Comparison of ENCODE assay signal across 41 mouse cellular contexts in genomic region chr6:13255341-13255740, GRCm38 (mm10). TPM values are rescaled to one million over a fixed set of nuclear protein-coding genes. Genes with fewer than 3 reads are reported as not detected.
"Had no signal": no experiment of that assay in that cellular context is flagged by ENCODE, and none has a peak within 500 bp of the region (broad histone marks: within the 10 kb centered on the region; RNA-seq: fewer than 3 reads in every experiment).

No protein-coding gene starts in this region.

- H3K36me3 ChIP-seq: limb, embryonic 10.5 days; limb, embryonic 12.5 days; limb, embryonic 13.5 days; limb, embryonic 15.5 days; liver, embryonic 12.5 days; liver, embryonic 13.5 days; liver, embryonic 15.5 days; lung, embryonic 15.5 days; midbrain, embryonic 10.5 days; midbrain, embryonic 12.5 days; midbrain, embryonic 13.5 days; midbrain, embryonic 15.5 days; neural tube, embryonic 12.5 days had no signal

- H3K27ac ChIP-seq: limb, embryonic 10.5 days; limb, embryonic 12.5 days; limb, embryonic 13.5 days; limb, embryonic 15.5 days; liver, embryonic 12.5 days; liver, embryonic 13.5 days; liver, embryonic 14.5 days; liver, embryonic 15.5 days; lung, embryonic 15.5 days; macrophage; midbrain, embryonic 10.5 days; midbrain, embryonic 12.5 days; midbrain, embryonic 13.5 days; midbrain, embryonic 15.5 days; neural tube, embryonic 12.5 days had no signal

- H3K27me3 ChIP-seq: limb, embryonic 12.5 days; limb, embryonic 13.5 days; limb, embryonic 15.5 days; liver, embryonic 12.5 days; liver, embryonic 13.5 days; liver, embryonic 15.5 days; lung, embryonic 15.5 days; megakaryocyte, embryonic 14.5 days; midbrain, embryonic 12.5 days; midbrain, embryonic 13.5 days; midbrain, embryonic 15.5 days; neural tube, embryonic 12.5 days had no signal

- H3K4me2 ChIP-seq: limb, embryonic 12.5 days; limb, embryonic 13.5 days; limb, embryonic 15.5 days; liver, embryonic 11.5 days; liver, embryonic 12.5 days; liver, embryonic 13.5 days; liver, embryonic 15.5 days; lung, embryonic 14.5 days; lung, embryonic 15.5 days; midbrain, embryonic 11.5 days; midbrain, embryonic 12.5 days; midbrain, embryonic 13.5 days; midbrain, embryonic 15.5 days; neural tube, embryonic 12.5 days had no signal

- H3K9me3 ChIP-seq: limb, embryonic 10.5 days; limb, embryonic 12.5 days; limb, embryonic 13.5 days; limb, embryonic 15.5 days; liver, embryonic 12.5 days; liver, embryonic 13.5 days; liver, embryonic 15.5 days; lung, embryonic 15.5 days; megakaryocyte, embryonic 14.5 days; midbrain, embryonic 10.5 days; midbrain, embryonic 12.5 days; midbrain, embryonic 13.5 days; midbrain, embryonic 15.5 days; neural tube, embryonic 12.5 days had no signal

- H3K4me3 ChIP-seq: limb, embryonic 10.5 days; limb, embryonic 12.5 days; limb, embryonic 13.5 days; limb, embryonic 15.5 days; liver, embryonic 12.5 days; liver, embryonic 13.5 days; liver, embryonic 15.5 days; lung, embryonic 15.5 days; megakaryocyte, embryonic 14.5 days; midbrain, embryonic 10.5 days; midbrain, embryonic 12.5 days; midbrain, embryonic 13.5 days; midbrain, embryonic 15.5 days; myocyte; neural tube, embryonic 12.5 days had no signal

- DNase-seq: left cerebral cortex, postnatal 4 days; liver; liver, embryonic 13.5 days; liver, postnatal 0 days; lung, adult 18-20 months; lung, adult 2 months; lung, embryonic 14.5 days; lung, postnatal 10 days; lung, postnatal 14 days; lung, postnatal 36 days; lung, postnatal 4 days; midbrain, embryonic 14.5 days had no signal

- H3K9ac ChIP-seq: limb, embryonic 12.5 days; limb, embryonic 13.5 days; limb, embryonic 15.5 days; liver, embryonic 12.5 days; liver, embryonic 13.5 days; liver, embryonic 14.5 days; liver, embryonic 15.5 days; liver, postnatal 0 days; lung, embryonic 14.5 days; lung, embryonic 15.5 days; midbrain, embryonic 12.5 days; midbrain, embryonic 13.5 days; midbrain, embryonic 15.5 days; neural tube, embryonic 12.5 days had no signal

- H3K4me1 ChIP-seq: limb, embryonic 10.5 days; limb, embryonic 12.5 days; limb, embryonic 13.5 days; limb, embryonic 15.5 days; liver, embryonic 12.5 days; liver, embryonic 13.5 days; liver, embryonic 15.5 days; lung, embryonic 15.5 days; megakaryocyte, embryonic 14.5 days; midbrain, embryonic 10.5 days; midbrain, embryonic 12.5 days; midbrain, embryonic 13.5 days; midbrain, embryonic 15.5 days; neural tube, embryonic 12.5 days had no signal

RNA-seq across cellular contexts. Expression of gene Vwde, which starts 30.6 kb away (rescaled TPM):
- total RNA-seq: left cerebral cortex, postnatal 25 days; left cerebral cortex, postnatal 36 days; liver, adult 2 months; megakaryocyte progenitor cell, adult 5-6 weeks; megakaryocyte, adult 5-6 weeks; megakaryocyte-erythroid progenitor cell, adult 5-6 weeks; monocyte, adult 5-6 weeks had no signal
- polyA plus RNA-seq: liver, adult 2 months; liver, embryonic 12.5 days; liver, embryonic 14.5 days; liver, embryonic 15.5 days; liver, embryonic 16.5 days; liver, postnatal 0 days; lung, adult 2 months; lung, postnatal 0 days; macrophage; midbrain, embryonic 12.5 days; midbrain, embryonic 13.5 days; midbrain, embryonic 16.5 days; myocyte; neural tube, embryonic 11.5 days; neural tube, embryonic 12.5 days had no signal
